Mouse (Mus musculus) bone marrow, adult 2 months (tissue): ENCODE measurements around the gene Avpi1. TPM values are rescaled to one million over a fixed set of nuclear protein-coding genes. Genes with fewer than 3 reads are reported as not detected.
A peak's percentile ranks its signal among the peaks of the same experiment; 100 is the strongest.
"Not testable (repeated sequence)": the region's sequence is repeated elsewhere in the genome, so short reads cannot be mapped to it uniquely, and the experiment has no call there.

Experiments used
- H3K27ac ChIP-seq: fragments of 200-500 bp; 2 replicates; pipeline ENCODE4 v1.5.1; 2012; ENCODE audit warnings: low read depth, mild to moderate bottlenecking, control low read depth, inconsistent platforms, low read length; ENCODE audit not compliant: control insufficient read depth, poor library complexity, insufficient read depth
- H3K4me1 ChIP-seq: fragments of 200-500 bp; 2 replicates; pipeline ENCODE4 v1.6.1; 2011; ENCODE audit warnings: low read length; ENCODE audit not compliant: control insufficient read depth, insufficient read depth
- H3K4me3 ChIP-seq: fragments of 200-500 bp; replicated peaks from 2 replicates; pipeline ENCODE3; 2011; ENCODE audit warnings: mild to moderate bottlenecking, low read depth, low read length, control low read depth; ENCODE audit not compliant: control insufficient read depth
- CTCF ChIP-seq: fragments of 200-500 bp; IDR thresholded peaks from 2 replicates; pipeline ENCODE4 v1.5.1; 2011; ENCODE audit warnings: low read length, control low read depth; ENCODE audit not compliant: control insufficient read depth, insufficient read depth
- POLR2A ChIP-seq: fragments of 200-500 bp; IDR thresholded peaks from 2 replicates; pipeline ENCODE4 v1.6.1; 2011; ENCODE audit warnings: low read depth, mild to moderate bottlenecking, control low read depth, low read length, borderline replicate concordance; ENCODE audit not compliant: control insufficient read depth
- WGBS: fragments of 180-500 bp; shearing (Covaris S2); methylation state at CpG from one replicate; pipeline ENCODE4 v1.1.7; 2018; 5-methylcytosine and 5-hydroxymethylcytosine counted together
- polyA plus RNA-seq: library from polyadenylated mRNA; stranded (reverse); fragments of >200 nt; gene quantifications from 2 replicates; pipeline ENCODE4 v1.2.4, GENCODE M21; 2011; ENCODE audit warnings: low replicate concordance; ENCODE audit not compliant: missing spikeins, insufficient read depth, insufficient read length

The Avpi1 gene
- polyA plus RNA-seq, 1 experiment: 2.9 TPM

- H3K27ac ChIP-seq: no peak within 1 kb of the TSS
- H3K4me3 ChIP-seq: peak within 1 kb of the TSS; percentile 26
- peaks cover 3% of the 10 kb centered on the region; the same call in 1 of the 2 replicates for H3K4me1 ChIP-seq
- 3% methylated on average over 21 of the region's 21 CpGs for WGBS
- TF ChIP-seq POLR2A (no peak), CTCF (no peak)
Measured at GRCm38 (mm10) chr19:42086166-42086565, 42.7 kb downstream of the Avpi1 start, which contains the start of gene Morn4. TSS of gene Morn4 (minus strand) at chr19:42086357.

- TF ChIP-seq POLR2A (no peak), CTCF (no peak)
- no peak overlapping the region for H3K4me3 ChIP-seq
- WGBS: 18% methylated on average over 10 of the region's 10 CpGs
Measured at GRCm38 (mm10) chr19:42085690-42086089, 43.2 kb downstream of the Avpi1 start.

GRCm38 (mm10) chr19:42081613-42082012, 47.2 kb downstream of the Avpi1 start:
- H3K4me1 ChIP-seq, H3K4me3 ChIP-seq, H3K27ac ChIP-seq: not testable (repeated sequence)
- WGBS: 59% methylated on average over 5 of the region's 5 CpGs

More at GRCm38 (mm10) chr19:42085690-42086089, 43.2 kb downstream of the Avpi1 start:
- Histone ChIP-seq H3K4me1 (peaks cover 3% of the 10 kb centered on the region; the same call in 1 of the 2 replicates), H3K27ac (no peak overlapping the region)

GRCm38 (mm10) chr19:42080469-42080868, 48.4 kb downstream of the Avpi1 start:
- no peak for TF ChIP-seq CTCF
- TF ChIP-seq POLR2A: no peak
- H3K4me1 ChIP-seq: no peaks in the 10 kb centered on the region
- H3K4me3 ChIP-seq: no peak overlapping the region
- no peak overlapping the region for H3K27ac ChIP-seq
- 76% methylated on average over 11 of the region's 11 CpGs for WGBS

- no peak for TF ChIP-seq CTCF
- TF ChIP-seq POLR2A: no peak
- H3K27ac ChIP-seq: no peak overlapping the region
- no peak overlapping the region for H3K4me3 ChIP-seq
- WGBS: 74% methylated on average over 5 of the region's 5 CpGs
- no peaks in the 10 kb centered on the region for H3K4me1 ChIP-seq
Measured at GRCm38 (mm10) chr19:42079950-42080349, 48.9 kb downstream of the Avpi1 start.

GRCm38 (mm10) chr19:42079006-42079405, 49.9 kb downstream of the Avpi1 start:
- H3K4me3 ChIP-seq: no peak overlapping the region
- TF ChIP-seq POLR2A (no peak), CTCF (no peak)
- WGBS: 83% methylated on average over 12 of the region's 12 CpGs
- H3K27ac ChIP-seq: no peak overlapping the region
- H3K4me1 ChIP-seq: no peaks in the 10 kb centered on the region

- no peaks in the 10 kb centered on the region for H3K4me1 ChIP-seq
- H3K4me3 ChIP-seq: no peak overlapping the region
- WGBS: 89% methylated on average over 8 of the region's 8 CpGs
- no peak for TF ChIP-seq CTCF
- no peak for TF ChIP-seq POLR2A
- H3K27ac ChIP-seq: no peak overlapping the region
Measured at GRCm38 (mm10) chr19:42078566-42078965, 50.3 kb downstream of the Avpi1 start.

GRCm38 (mm10) chr19:42075992-42076391, 52.9 kb downstream of the Avpi1 start:
- 93% methylated on average over 16 of the region's 16 CpGs for WGBS
- H3K27ac ChIP-seq: no peak overlapping the region

GRCm38 (mm10) chr19:42075051-42075450, 53.8 kb downstream of the Avpi1 start:
- Histone ChIP-seq H3K4me3 (no peak overlapping the region), H3K4me1 (no peaks in the 10 kb centered on the region), H3K27ac (no peak overlapping the region)
- 73% methylated on average over 2 of the region's 2 CpGs for WGBS
- TF ChIP-seq CTCF (no peak), POLR2A (no peak)

More at GRCm38 (mm10) chr19:42075992-42076391, 52.9 kb downstream of the Avpi1 start:
- TF ChIP-seq CTCF: no peak
- TF ChIP-seq POLR2A: no peak
- Histone ChIP-seq H3K4me3 (no peak overlapping the region), H3K4me1 (no peaks in the 10 kb centered on the region)

Other genes starting within 250 kb of the Avpi1 start
- 5.8 and 12.5 TPM in 2 replicates for gene Rrp12, start 232.9 kb downstream of the Avpi1 start, polyA plus RNA-seq
- 47.1 and 160 TPM in 2 replicates for gene Pgam1, start 217.1 kb downstream of the Avpi1 start, polyA plus RNA-seq
- gene Exosc1, start 195.6 kb downstream of the Avpi1 start, polyA plus RNA-seq: 16.4 and 24.6 TPM in 2 replicates
- gene Zdhhc16, start 195.6 kb downstream of the Avpi1 start, polyA plus RNA-seq: 27.4 and 59.8 TPM in 2 replicates
- 28.0 and 45.8 TPM in 2 replicates for gene Mms19, start 147.9 kb downstream of the Avpi1 start, polyA plus RNA-seq
- gene Ubtd1, start 147.3 kb downstream of the Avpi1 start, polyA plus RNA-seq: 6.0 and 10.2 TPM in 2 replicates
- gene Ankrd2, start 93.1 kb downstream of the Avpi1 start, polyA plus RNA-seq: not detected in 2 replicates
- 1.8 TPM in 1 of 2 replicates, not detected in the other for gene Hoga1, start 83.4 kb downstream of the Avpi1 start, polyA plus RNA-seq
- not detected in 2 replicates for gene 4933411K16Rik, start 76.8 kb downstream of the Avpi1 start, polyA plus RNA-seq
- gene Morn4, start 42.7 kb downstream of the Avpi1 start, polyA plus RNA-seq: 1.4 TPM in 1 of 2 replicates, not detected in the other
- 6.6 and 11.5 TPM in 2 replicates for gene Pi4k2a, start 38.6 kb downstream of the Avpi1 start, polyA plus RNA-seq
- gene Marveld1, start 18.3 kb upstream of the Avpi1 start, polyA plus RNA-seq: 8.4 and 16.9 TPM in 2 replicates
- 20.8 and 53.1 TPM in 2 replicates for gene Zfyve27, start 34.9 kb upstream of the Avpi1 start, polyA plus RNA-seq
- gene Sfrp5, start 73.2 kb upstream of the Avpi1 start, polyA plus RNA-seq: not detected in 2 replicates
- gene Golga7b, start 118.5 kb upstream of the Avpi1 start, polyA plus RNA-seq: 1.8 TPM in 1 of 2 replicates, not detected in the other